Mouse (Mus musculus): ENCODE measurements at regions not wholly inside any gene's neighbourhood (a gene's known extent, or its start where the extent isn't known, plus 50 kb on each side); places are given as distances from the start of the nearest gene placed in this dataset.

DNA sequence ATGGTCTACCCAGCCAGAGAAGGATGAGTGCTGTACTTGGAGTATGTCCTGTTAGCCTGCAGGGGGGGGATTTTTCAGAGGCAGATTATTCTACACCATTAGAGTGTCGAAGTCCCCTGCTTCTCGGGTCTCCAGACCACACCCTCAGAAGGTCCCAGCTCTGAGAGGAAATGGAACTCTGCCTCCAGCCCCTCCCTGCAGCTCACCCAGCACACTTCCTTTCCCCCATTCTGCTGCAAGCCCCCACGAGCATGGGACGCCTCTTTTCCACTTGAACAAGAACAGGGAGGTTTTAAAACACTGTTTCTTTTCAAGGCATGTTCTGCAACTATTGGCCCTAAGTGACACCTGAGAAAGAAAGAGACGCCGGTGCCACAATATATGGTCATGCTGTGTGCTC is 282.8 kb upstream of the Zmiz1 start:
- no peak for DNase-seq (ENCODE audit: low read depth)

DNA sequence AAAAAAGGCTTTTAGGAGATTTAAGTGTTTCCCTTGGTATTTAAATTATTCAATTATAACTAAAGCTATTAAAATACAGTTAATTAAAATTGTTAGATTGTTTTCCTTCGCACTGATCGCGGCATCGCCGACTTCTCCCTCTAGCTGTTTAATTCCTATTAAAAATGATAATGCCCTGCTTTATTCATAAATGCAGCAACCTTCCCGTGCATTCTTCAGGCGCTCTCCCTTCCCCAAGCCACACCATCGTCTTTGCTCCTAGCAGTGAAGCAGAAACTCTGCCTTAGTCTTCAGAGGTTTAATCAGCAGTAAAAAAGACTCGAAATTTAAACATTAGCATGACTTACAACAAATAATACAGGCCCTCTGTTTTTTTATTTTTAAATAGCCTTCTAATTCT is 278.9 kb upstream of the Zmiz1 start:
- no peak for DNase-seq (ENCODE audit: low read depth)

DNA sequence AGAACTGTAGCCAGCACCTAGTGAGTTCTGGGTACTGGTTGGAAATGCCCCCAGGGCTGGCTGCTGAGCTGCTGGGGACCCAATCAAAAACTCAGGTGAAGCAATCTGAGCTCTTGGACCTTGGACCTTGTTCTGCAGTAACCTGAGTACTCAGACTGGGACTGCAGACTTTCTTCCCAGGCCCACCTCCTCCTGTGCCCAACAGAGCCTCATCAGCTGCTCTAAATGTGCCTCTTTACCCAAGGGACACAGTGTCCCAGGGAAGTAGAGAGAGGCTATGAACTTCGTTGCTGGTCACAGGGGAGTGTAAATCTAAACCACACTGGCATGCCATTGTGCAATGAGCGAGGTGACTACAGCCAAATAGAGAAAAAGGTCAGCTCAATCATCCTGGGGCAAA is 277.6 kb upstream of the Zmiz1 start:
- DNase-seq (ENCODE audit: low read depth) = no peak

DNA sequence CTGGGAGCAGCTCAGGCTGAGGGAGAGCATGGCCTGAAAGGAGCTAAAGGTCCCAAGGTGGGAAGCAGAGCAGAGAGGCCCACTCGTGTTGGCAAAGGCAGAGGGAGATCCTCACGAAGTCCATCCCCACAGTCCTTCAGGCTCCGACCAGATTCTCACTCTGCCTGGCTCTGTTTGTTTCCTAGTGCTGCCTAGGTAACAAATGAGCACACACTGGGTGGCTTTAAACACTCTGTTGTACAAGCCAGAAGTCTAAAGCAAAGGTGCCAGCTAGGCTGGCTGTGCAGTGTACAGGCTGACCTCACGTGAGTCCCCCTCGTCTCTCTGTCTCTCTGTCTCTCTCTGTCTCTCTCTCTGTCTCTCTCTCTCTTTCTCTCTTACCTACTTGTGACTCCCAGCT is 274.9 kb upstream of the Zmiz1 start:
- DNase-seq (ENCODE audit: low read depth) = no peak

DNA sequence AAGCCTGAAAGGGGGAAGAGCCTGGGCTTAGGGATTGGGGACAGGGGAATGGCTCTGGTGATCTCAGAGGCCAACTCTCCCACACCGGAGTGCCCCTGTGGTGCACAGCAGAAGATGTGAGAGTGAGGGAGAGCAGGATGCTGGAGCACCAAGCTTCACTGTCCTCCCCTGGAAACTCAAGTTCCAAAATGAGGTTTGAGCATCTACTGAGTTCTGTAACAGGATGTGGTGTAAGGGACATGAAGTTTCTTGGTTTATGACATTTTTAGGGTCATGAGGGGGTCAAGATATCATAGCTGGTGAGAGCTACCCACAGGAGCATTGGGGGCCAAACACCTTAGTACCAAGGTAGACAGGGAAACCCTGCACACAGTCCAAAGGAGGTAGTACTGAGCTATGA is 274.1 kb upstream of the Zmiz1 start:
- no peak for DNase-seq (ENCODE audit: low read depth)

DNA sequence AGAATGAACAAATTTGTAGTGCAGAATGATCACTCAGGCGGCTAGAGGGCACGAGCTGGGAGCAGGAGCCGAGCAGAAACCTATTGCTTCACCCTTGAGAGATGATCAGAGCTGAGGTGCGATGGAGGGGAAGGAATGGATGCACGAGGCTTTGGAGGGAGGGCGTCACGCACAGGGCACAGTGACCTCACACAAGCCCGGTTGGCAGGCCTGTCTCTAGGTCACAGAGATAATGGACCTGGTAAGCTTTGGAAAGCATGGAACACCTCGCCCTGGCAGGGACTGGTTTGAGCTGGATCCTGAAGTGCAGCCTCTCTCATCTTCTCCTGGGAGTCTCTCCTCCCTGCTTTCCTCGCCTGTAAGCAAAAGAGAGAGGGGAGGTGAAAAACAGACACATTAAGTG is 273.4 kb upstream of the Zmiz1 start:
- DNase-seq (ENCODE audit: low read depth) = no peak

DNA sequence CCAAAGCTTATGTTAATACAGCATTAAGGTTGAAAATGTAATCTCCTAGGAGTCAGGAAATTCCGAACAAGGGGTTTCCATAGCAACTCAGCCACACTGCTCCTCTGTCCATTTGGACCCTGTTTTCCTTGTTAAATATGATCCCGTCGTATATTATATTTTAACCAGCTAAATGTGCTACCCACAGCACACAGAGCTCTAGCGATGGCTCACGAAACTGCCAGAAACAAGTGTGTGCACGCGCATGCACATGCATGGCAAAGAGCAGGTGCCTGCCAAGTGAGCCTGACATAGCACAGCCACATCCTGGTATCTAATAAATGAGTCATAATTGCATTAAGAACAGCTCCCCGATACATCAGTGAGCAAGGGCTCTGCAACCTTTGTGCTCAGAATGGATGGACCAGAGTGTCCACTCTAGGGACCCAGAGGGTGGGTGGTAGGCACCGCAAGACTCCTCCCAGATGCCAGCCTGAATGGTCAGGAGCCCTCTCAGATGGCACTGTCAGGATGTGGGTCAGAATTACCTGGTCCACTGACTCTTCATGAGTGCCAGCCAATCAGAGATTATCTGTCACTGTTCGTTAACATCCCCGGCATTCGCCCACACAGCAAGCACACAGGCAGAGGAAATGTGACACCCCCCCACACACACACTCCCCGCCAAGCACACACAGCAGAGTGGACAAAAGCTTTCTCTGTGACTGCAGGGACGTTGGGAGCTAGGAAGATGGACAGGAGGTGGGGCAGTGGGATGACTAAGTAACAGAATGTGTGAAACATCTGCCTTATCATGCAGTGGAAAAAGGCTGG is 272.8 kb upstream of the Zmiz1 start:
- no peak for DNase-seq (ENCODE audit: low read depth)

DNA sequence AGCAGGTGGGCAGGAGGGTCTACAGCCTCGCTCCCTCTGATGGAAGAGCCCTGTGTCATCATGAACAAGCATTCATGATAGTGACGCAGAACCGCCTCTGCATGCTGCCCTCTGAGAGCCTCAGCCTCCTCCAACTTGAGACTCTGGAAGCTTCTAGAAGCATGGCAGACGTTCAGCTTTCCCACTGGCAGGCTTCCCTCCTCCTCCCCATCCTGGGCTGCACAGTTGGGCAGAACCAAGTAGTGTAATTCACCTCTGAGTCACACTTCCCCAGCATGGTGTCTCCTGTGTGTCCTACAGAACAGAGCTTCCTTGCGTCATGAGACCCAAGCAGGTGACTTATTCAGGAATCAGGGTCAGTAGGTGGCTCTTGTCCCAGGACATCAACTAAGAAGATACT is 271.3 kb upstream of the Zmiz1 start:
- DNase-seq (ENCODE audit: low read depth) = no peak

DNA sequence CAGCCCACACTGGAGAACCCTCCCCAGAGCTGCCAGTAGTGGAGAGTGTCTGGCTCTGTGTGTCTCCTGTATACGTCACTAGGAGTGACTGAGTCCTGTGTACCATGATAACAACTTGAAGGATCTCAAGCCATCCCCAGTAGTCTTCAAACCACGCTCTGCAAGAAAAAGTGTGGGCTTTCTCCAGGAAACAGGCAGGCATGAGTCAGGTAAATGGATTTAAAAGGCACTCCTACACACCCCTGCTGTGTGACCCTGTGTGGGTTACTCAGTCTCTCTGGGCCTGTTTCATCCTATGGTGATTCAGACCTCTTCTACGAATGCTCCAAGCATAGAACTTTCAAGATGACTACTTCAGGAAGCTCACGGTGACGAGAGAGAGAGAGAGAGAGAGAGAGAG is 269.7 kb upstream of the Zmiz1 start:
- no peak for DNase-seq (ENCODE audit: low read depth)

DNA sequence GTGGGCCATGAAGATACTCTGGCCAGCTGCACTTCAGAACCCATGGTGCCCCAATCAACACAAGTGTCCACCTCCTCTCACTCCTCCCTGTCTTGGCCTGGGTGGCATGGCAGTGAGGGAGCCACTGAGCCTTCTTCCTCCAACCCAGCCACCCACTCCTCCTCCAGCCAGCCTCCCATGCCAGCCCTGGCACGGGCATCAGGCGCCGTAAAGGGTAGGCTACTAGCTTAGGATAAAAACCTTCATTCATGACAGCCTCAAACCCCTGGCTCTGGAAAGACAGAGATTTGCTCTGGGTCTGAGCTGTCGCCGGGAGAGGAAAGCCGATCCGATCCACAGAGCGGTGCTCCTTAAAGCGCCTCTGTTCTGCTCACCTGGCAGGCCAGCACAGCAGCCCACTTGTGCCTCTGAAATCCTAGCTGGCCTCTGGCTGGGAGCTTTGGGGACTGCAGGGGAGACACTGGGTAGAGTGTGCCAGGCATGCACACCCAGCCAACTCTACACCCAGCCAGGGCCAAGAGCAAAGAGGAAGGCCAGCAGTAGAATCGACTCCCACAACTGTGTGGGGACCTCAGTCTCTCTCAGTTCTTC is 268.2 kb upstream of the Zmiz1 start:
- no peak for DNase-seq (ENCODE audit: low read depth)

DNA sequence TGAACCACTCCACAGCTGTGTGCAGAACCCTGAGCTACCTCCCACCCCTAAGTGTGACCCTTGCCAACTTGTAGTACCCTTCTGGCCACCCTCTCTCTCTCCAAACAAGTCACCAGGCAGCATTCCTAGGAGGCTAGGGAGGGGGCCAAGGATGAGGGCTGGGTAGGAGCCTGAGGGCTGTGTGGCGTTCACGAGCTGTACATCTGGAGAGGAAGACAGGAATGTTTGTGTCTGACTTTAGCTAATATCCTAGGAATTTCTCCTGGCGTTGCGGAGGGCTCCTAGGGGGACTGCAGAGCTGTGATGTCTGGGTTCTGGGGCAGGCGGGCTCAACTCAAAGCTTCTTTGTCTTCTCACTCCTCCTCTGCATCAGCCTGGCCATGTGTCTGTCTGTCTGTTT is 262.2 kb upstream of the Zmiz1 start:
- DNase-seq (ENCODE audit: low read depth) = no peak

DNA sequence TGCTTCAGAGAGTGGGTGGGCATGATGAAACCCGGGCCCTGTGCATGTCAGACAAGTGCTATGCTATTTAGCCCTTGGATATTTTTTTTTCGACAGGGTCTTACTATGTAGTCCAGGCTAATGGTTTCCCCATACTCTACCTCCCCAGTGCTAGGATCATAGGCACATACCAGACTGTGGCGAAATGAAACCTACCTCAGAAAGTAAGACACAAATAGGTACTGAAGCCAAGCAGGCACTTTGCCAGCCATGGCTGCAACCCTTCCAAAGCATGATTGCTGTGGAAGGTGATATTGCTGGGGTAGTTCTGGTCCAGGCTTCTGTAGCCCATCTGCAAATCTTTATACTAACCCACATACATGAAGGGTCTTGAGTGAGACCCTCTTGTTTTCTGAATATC is 259.1 kb upstream of the Zmiz1 start:
- no peak for DNase-seq (ENCODE audit: low read depth)

DNA sequence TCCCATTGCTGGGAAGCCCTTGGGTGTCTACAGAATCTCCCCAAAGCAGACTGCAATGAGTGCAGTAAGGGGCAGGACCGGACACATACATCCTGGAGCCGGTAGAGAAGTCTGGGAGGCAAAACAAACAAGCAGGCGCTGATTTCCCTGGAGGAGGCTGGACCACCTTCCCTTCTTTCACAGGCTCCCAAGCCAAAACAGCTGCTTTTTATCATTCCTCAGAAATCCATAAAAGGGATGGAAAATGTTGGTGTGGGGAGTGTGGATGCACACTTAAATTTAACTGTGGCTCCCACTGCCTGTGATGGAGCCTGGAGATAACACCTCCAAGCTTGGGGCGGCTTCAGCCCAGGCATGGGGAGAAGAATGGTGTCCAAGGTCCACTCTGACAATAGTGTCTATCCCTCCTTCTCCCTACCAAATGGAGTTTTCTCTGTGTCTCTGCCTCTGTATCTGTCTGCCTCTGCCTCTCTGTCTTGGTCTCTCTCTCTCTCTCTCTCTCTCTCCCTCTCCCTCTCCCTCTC is 258.3 kb upstream of the Zmiz1 start:
- DNase-seq (ENCODE audit: low read depth) = no peak

DNA sequence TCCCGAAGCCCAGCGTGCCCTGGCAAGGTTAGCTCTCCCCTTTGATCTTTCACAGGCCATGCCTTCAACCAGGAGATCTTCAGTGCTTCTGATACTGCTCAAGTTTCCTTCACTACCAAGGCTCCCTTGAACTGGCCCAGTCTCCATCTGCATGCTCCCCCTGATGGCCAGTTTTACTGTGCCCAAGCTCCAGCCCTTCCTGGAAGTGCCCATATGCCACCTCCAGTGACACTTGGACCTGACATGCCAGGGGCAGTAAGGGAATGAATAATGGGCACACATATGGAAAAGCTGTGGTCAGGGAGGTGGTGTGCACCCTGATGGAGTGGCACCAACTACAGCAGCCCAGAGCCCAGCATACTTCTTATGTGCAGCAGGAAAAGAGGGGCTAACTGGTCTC is 256.7 kb upstream of the Zmiz1 start:
- DNase-seq (ENCODE audit: low read depth) = no peak

DNA sequence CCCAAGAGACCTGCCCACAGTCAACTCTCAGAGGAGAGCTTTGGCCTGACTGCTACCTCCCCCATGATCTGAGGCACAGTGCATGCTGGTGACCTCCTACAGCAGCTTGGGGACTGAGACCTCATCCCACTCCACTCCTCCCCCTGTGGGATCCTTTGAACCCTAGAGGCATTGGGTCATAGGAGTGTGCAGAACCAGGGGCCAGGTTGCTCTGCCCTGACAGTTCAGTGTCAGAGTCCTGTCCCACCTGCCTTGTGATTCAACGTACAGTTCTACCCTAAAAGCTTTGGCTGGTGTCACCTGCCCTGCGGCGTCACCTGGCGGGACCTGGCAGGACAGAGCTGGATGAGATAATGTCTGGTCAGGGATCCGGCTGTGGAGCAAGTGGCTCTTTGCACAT is 254.9 kb upstream of the Zmiz1 start:
- DNase-seq (ENCODE audit: low read depth) = no peak

DNA sequence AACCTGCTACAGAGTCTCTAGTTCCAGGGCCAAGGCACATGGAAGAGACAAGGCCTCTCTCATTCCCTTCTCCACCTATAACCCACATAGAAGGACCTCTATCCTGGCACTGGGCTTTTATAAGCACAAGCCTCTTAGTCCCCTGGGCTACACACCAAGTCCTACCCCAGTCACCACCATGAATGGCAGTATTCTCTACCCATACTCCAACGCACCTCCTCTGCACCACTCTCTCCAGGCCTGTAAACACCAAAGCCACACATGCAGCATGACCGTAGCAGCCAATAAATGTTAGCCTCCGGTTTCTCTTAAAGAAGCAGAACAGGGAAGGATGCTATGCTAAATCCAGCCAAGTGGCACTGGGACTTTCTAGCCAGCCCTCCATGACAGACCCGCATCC is 252.1 kb upstream of the Zmiz1 start:
- DNase-seq (ENCODE audit: low read depth) = no peak

DNA sequence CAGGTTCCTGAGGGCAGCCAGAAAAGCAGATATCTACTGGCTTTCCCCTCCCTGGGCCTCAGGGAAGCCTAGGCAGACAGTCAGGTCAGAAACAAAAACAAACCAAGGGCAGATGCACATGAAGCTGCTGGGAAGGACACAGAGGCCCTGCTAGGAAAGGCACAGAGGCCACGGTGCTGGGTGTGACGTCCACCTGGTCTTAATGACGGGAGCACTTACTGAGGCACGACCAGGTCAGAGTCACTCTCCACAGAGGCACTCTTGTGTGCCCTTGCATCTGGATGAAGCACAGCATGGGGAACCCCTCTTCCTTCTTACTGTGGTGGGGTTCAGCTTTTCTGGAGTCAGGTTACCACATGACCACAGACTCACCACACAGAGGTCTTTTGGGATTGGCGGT is 251.6 kb upstream of the Zmiz1 start:
- no peak for DNase-seq (ENCODE audit: low read depth)

DNA sequence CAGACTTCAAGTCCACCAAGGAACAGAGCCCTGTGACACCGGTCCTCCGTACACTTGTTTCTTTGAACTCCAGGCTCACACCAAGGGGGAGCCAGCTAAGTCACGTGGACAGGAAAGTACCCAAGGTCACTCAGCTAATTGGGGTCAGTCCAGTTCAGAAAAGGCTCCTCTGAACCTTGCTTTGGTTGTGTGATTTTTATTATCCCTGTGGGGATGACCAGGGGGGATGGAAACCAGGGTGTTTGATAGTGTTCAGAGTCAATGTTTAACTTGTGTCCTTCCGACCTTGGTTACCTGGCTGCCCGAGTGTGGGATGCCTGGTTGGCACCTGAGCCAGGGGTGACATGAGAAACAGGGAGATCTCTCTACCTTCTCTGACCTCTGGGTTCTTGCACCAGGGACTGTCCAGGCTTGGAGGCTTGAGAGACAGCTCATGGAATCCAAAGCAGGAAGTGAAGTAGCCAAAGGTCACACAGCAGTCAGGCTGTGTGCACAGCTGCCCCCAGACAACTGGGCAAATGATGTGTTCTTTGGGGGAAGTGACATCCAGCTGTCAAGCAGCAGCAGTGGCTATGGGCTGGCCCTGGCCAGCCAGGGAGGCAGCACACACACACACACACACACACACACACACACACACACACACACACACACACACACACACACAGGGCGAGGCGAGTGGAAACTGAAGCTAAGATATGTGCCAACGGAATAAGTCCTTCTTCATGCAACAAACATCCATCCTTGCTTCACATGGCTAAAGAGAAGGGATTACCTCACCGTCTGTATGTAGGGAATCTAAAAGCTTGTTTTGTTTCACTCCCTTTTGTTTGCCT is 250.5 kb upstream of the Zmiz1 start:
- DNase-seq (ENCODE audit: low read depth) = no peak

DNA sequence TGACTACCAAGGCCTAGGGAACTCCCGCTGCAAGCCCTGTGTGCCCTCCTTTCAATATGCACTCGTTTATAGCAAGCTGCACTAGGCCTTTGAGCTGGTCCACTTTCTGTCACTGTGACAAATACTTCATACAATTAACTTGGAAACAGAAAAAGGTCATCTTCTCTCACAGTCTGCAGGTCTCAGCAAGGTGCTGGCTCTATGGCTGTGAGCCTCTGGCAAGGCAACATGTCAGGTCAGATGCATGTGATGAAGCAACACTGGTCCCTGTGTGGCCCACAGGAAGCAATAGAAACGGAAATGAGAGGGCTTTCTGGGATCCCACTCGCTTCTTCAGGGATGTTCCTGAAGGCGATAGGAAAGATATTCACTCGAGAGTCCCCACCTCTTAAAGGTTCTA is 245.9 kb upstream of the Zmiz1 start:
- DNase-seq (ENCODE audit: low read depth) = no peak

DNA sequence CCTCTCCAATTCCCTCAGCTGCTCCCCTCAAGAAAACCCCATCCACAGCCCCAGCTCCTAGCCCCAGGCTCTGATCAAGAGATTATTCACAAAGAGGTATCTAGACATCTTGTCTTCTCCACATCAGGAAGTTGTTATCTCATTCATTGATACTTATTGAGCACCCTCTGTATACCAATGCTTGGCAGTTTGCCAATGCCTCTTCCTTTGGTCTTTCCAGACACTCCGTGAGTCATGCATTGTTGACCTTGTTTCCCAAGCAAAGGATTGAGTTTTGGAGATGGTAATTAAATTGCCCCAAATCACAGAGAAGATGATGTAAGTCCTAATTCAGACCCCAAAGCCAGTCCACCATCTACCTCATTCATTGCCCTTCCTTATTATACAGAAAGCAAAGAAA is 235.9 kb upstream of the Zmiz1 start:
- no peak for DNase-seq (ENCODE audit: low read depth)

DNA sequence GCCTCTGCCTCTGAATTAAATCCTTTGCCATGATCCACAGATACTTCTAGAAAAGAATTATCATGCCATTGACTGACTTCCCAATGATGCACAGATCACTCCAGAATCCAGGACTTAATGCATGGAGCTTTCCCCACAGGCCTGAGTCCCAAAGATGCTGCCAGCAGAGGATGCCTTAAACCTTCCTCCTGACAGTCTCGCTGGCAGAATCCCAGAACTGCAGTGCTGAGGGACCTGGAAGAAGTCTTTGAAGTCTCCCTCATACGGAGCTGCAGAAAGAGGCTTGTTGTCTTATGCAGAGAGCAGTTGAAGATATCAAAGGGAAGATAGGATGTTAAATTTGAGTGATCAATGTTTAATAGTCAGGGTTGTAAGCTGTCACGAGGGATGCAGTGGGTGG is 233.8 kb upstream of the Zmiz1 start:
- DNase-seq (ENCODE audit: low read depth) = no peak

DNA sequence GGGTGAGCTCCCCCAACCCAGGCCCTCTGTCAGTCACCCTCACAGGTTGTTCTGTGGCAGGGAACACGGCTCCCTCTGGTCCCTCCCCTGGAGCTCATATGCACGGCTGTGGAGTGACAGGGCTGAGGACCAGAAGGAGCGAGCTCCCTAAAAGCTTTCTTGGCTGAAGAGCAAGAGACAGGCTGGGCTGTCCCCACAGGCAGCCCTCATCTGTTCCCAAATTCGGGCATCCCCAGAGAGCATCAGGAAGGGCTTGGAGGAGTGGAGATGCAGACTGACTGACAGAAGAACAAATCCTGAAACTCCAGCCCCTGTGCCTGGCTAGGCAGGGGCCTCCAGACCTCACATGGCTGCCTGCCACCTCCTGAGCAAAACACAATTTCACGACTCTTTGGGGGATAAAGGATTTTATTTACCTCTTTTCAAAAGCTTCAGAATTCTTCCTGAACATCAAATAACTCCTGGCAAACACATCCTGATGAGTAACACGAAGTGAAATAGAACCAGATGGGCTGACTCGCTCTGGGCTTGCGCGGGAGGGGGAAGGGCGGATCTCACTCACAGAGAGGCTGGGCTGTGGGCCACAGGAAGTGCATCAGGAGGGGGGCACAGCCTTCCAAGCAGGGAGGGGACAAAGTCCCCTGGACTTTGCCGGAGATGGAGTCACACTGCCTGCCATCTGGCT is 232.7 kb upstream of the Zmiz1 start:
- no peak for DNase-seq (ENCODE audit: low read depth)

All from c-Kit-positive CD71-negative TER-119-negative erythroid progenitor cells, embryonic 14.5 days (primary cell).